Mouse (Mus musculus) kidney, embryonic 15.5 days (tissue): ENCODE results near the gene Vmn1r142. TPM values are rescaled to one million over a fixed set of nuclear protein-coding genes. Genes with fewer than 3 reads are reported as not detected.
"Not testable (repeated sequence)": the region's sequence is repeated elsewhere in the genome, so short reads cannot be mapped to it uniquely, and the experiment has no call there.

ENCODE experiments used
- ATAC-seq: fragments of 200-750 bp; cut with Nextera tagmentation; replicated peaks from 2 replicates; pipeline ENCODE4 v1.8.0; 2017; ENCODE audit warnings: moderate TSS enrichment; ENCODE audit not compliant: low FRiP score
- H3K27ac ChIP-seq: fragments of 300-500 bp; sonication (generic); 2 replicates; pipeline ENCODE4 v1.5.1; 2015; ENCODE audit warnings: mild to moderate bottlenecking, inconsistent platforms
- H3K27me3 ChIP-seq: fragments of 300-500 bp; sonication (generic); 2 replicates; pipeline ENCODE4 v1.6.1; 2015; ENCODE audit warnings: inconsistent platforms
- H3K36me3 ChIP-seq: fragments of 300-500 bp; sonication (generic); 2 replicates; pipeline ENCODE4 v1.6.1; 2015; ENCODE audit warnings: inconsistent platforms
- H3K4me1 ChIP-seq: fragments of 300-500 bp; sonication (generic); 2 replicates; pipeline ENCODE4 v1.6.1; 2015; ENCODE audit warnings: inconsistent platforms
- H3K4me2 ChIP-seq: fragments of 300-500 bp; sonication (generic); 2 replicates; pipeline ENCODE4 v1.6.1; 2015; ENCODE audit warnings: moderate library complexity, mild to moderate bottlenecking, inconsistent platforms
- H3K4me3 ChIP-seq: fragments of 300-500 bp; sonication (generic); replicated peaks from 2 replicates; pipeline ENCODE4 v1.5.1; 2015; ENCODE audit warnings: mild to moderate bottlenecking, inconsistent platforms
- H3K9ac ChIP-seq: fragments of 300-500 bp; sonication (generic); 2 replicates; pipeline ENCODE4 v1.6.1; 2015; ENCODE audit warnings: mild to moderate bottlenecking, inconsistent platforms
- H3K9me3 ChIP-seq: fragments of 300-500 bp; sonication (generic); replicated peaks from 2 replicates; pipeline ENCODE4 v1.6.1; 2016; ENCODE audit warnings: inconsistent platforms
- WGBS: fragments of 180-500 bp; shearing (Covaris S2); methylation state at CpG from one replicate; pipeline ENCODE4 v1.1.7; 2015; ENCODE audit warnings: mixed read lengths; 5-methylcytosine and 5-hydroxymethylcytosine counted together
- polyA plus RNA-seq: library from polyadenylated mRNA; unstranded; fragments of >200 nt; fragmentation: Nextera tagmentation; extraction: Ambion mirVana; gene quantifications from 2 replicates; pipeline ENCODE4 v1.2.1, GENCODE M21; 2015

Gene Vmn1r142
- not detected in 2 replicates for polyA plus RNA-seq

GRCm38 (mm10) chr7:22163935-22164334, at the start of gene Vmn1r142:
Gene Vmn1r142, minus strand, starts transcription at chr7:22164035.
- not testable (repeated sequence) for H3K4me3 ChIP-seq, ATAC-seq
- no CpG with 5 or more reads among the region's 3 CpGs for WGBS

DNA sequence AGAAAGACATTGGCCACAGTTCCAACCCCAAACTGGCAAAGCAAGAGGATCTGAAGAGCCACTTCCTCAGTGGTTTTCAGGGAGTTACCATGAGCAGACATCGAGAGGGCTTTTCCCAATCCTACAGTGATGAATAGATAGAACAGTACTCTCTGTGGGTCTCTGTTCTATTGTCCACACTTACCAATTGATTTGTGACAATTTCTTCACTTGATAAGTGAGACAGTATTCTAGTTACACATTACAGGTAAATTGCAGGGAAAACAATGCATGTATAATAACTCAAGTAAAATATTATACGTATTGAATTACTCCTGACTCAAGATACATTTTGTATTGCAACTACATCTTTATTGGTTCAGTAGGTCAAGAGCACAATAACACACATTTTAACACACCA, 37.3 kb upstream of the Vmn1r142 start, which contains the start of gene Gm8653:
TSS of gene Gm8653 (minus strand) at position 101 of the 400 bp plus-strand sequence.
- no CpG with 5 or more reads among the region's 2 CpGs for WGBS
- H3K4me2 ChIP-seq, H3K4me3 ChIP-seq, H3K4me1 ChIP-seq, ATAC-seq, H3K36me3 ChIP-seq, H3K27ac ChIP-seq, H3K27me3 ChIP-seq, H3K9me3 ChIP-seq, H3K9ac ChIP-seq: not testable (repeated sequence)

More at GRCm38 (mm10) chr7:22163935-22164334, at the start of gene Vmn1r142:
- not testable (repeated sequence) for H3K4me1 ChIP-seq, H3K9me3 ChIP-seq, H3K27ac ChIP-seq, H3K36me3 ChIP-seq, H3K4me2 ChIP-seq, H3K27me3 ChIP-seq, H3K9ac ChIP-seq

DNA sequence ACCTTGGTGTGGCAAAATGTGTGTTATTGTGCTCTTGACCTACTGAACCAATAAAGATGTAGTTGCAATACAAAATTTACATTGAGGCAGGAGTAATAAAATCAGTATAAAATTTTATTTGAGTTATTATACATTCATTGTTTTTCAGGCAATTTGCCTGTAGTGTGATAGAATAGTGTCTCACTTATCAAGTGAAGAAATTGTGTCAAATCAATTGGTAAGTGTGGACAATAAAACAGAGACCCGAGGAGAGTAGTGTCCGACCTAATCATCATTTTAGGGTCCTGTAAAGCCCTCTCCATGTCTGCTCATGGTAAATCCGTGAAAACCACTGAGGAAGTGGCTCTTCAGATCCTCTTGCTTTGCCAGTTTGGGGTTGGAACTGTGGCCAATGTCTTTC, 25.2 kb upstream of the Vmn1r142 start, which contains the start of gene Vmn1r143:
TSS of gene Vmn1r143 (plus strand) at position 301 of the 400 bp plus-strand sequence.
- not testable (repeated sequence) for H3K4me2 ChIP-seq, H3K4me3 ChIP-seq, H3K27me3 ChIP-seq, H3K36me3 ChIP-seq, H3K27ac ChIP-seq, H3K4me1 ChIP-seq, H3K9ac ChIP-seq, H3K9me3 ChIP-seq, ATAC-seq
- WGBS = no CpG with 5 or more reads among the region's 3 CpGs

DNA sequence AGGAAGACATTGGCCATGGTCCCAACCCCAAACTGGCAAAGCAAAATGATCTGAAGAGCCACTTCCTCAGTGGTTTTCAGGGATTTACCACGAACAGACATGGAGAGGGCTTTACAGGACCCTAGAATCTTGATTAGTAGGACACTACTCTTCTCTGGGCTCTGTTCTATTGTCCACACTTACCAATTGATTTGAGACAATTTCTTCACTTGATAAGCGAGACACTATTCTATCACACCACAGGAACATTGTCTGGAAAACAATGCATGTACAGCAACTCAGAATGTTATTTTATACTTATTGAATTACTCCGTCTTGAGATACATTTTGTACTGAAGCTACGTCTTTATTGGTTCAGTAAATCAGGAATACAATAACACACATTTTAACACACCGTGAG, 29.2 kb downstream of the Vmn1r142 start, which contains the start of gene Gm10666:
TSS of gene Gm10666 (minus strand) at position 101 of the 400 bp plus-strand sequence.
- not testable (repeated sequence) for H3K9me3 ChIP-seq, H3K4me1 ChIP-seq, H3K9ac ChIP-seq, H3K4me2 ChIP-seq, H3K36me3 ChIP-seq, ATAC-seq, H3K27ac ChIP-seq, H3K4me3 ChIP-seq, H3K27me3 ChIP-seq
- no CpG with 5 or more reads among the region's 5 CpGs for WGBS

- H3K9ac ChIP-seq, H3K9me3 ChIP-seq, H3K27ac ChIP-seq, ATAC-seq, H3K4me3 ChIP-seq, H3K4me2 ChIP-seq, H3K27me3 ChIP-seq, H3K36me3 ChIP-seq, H3K4me1 ChIP-seq: not testable (repeated sequence)
- no CpG with 5 or more reads among the region's 2 CpGs for WGBS
Observed at GRCm38 (mm10) chr7:22118145-22118544, 45.7 kb downstream of the Vmn1r142 start, which contains the start of gene Gm16451. Gene Gm16451, minus strand, starts transcription at chr7:22118245.

Other genes starting within 250 kb of the Vmn1r142 start
- gene Gm5891, start 242.7 kb downstream of the Vmn1r142 start, polyA plus RNA-seq = not detected in 2 replicates
- gene Vmn1r137, start 169.4 kb downstream of the Vmn1r142 start, polyA plus RNA-seq = not detected in 2 replicates
- gene Vmn1r138, start 135.1 kb downstream of the Vmn1r142 start, polyA plus RNA-seq = not detected in 2 replicates
- not detected in 2 replicates for gene Gm6176, start 107.7 kb downstream of the Vmn1r142 start, polyA plus RNA-seq
- not detected in 2 replicates for gene Vmn1r139, start 95.0 kb downstream of the Vmn1r142 start, polyA plus RNA-seq
- not detected in 2 replicates for gene Gm16451, start 45.8 kb downstream of the Vmn1r142 start, polyA plus RNA-seq
- not detected in 2 replicates for gene Gm10666, start 29.3 kb downstream of the Vmn1r142 start, polyA plus RNA-seq
- gene Vmn1r143, start 25.3 kb upstream of the Vmn1r142 start, polyA plus RNA-seq = not detected in 2 replicates
- gene Gm8653, start 37.2 kb upstream of the Vmn1r142 start, polyA plus RNA-seq = not detected in 2 replicates
- not detected in 2 replicates for gene Gm8453, start 65.4 kb upstream of the Vmn1r142 start, polyA plus RNA-seq
- not detected in 2 replicates for gene Gm4187, start 165.7 kb upstream of the Vmn1r142 start, polyA plus RNA-seq
- gene Gm8660, start 207.0 kb upstream of the Vmn1r142 start, polyA plus RNA-seq = not detected in 2 replicates
- not detected in 2 replicates for gene Vmn1r148, start 249.5 kb upstream of the Vmn1r142 start, polyA plus RNA-seq